ENCODE assay signal across 1 mouse cellular context in the genomic region with DNA sequence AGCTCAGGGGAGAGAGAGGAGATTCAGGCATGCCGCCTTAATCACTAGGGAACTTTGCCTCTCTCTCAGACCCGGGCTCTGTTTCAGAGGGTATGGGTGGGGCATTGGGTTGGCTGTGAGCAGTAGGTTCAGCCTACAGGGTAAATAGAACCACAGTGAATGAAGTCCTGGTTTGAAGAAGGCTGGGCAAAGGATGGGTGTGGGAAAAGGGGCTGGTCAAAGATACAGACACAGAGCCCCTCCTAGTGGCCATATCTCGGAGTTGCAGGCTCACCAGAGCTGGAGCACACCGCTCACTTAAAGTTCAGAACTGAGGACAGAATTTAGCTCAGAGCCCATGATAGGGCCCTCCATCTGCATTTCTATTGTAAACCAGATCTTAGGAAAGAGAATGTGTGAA.
TF ChIP-seq lines count a peak whose summit lies in the region.

No protein-coding gene starts in this region.

TF ChIP-seq in CH12.LX, 34 proteins besides CTCF, POLR2A, EP300 and RAD21:
- TF ChIP-seq TCF12 (IDR thresholded peaks at IDR 0.05; ENCODE audit: low read depth, low read length): 0 out of 2 replicates have a peak, but pooled peaks have one; percentile 14
- TF ChIP-seq NRF1 (IDR thresholded peaks at IDR 0.05; ENCODE audit: low read depth, low read length): no peak
- TF ChIP-seq BHLHE40 (IDR thresholded peaks at IDR 0.05; ENCODE audit: low read depth, low read length): peak; percentile 35; the same call in 1 of the 2 replicates
- 0 out of 2 replicates have a peak, but pooled peaks have one; percentile 55 for TF ChIP-seq MYC (IDR thresholded peaks at IDR 0.05; ENCODE audit: low read depth, low read length)
- 0 out of 2 replicates have a peak, but pooled peaks have one; percentile 27 for TF ChIP-seq MAX (IDR thresholded peaks at IDR 0.05; ENCODE audit: low read length)
- peak; percentile 71 for TF ChIP-seq SMC3 (IDR thresholded peaks at IDR 0.05; ENCODE audit: low read depth, low read length)
- TF ChIP-seq MAZ (IDR thresholded peaks at IDR 0.05; ENCODE audit: low read depth, low read length): 0 out of 2 replicates have a peak, but pooled peaks have one; percentile 56
- no peak for TF ChIP-seq MAFK (IDR thresholded peaks at IDR 0.05; ENCODE audit: insufficient replicate concordance, low read length)
- peak; percentile 46; the same call in 1 of the 2 replicates for TF ChIP-seq IRF4 (IDR thresholded peaks at IDR 0.05; ENCODE audit: low read depth, low read length)
- TF ChIP-seq MXI1 (IDR thresholded peaks at IDR 0.05; ENCODE audit: low read depth, low read length): 0 out of 2 replicates have a peak, but pooled peaks have one; percentile 20
- peak; percentile 49 for TF ChIP-seq ZC3H11A (IDR thresholded peaks at IDR 0.05; ENCODE audit: low read depth, low read length)
- TF ChIP-seq ZNF384 (IDR thresholded peaks at IDR 0.05; ENCODE audit: low read depth, low read length): no peak
TF ChIP-seq in CH12.LX: peak in this region for 9.
